Mouse (Mus musculus): ENCODE measurements around the gene Ccdc185. TPM values are rescaled to one million over a fixed set of nuclear protein-coding genes. Genes with fewer than 3 reads are reported as not detected.
A peak's percentile ranks its signal among the peaks of the same experiment; 100 is the strongest.

The Ccdc185 gene
- polyA plus RNA-seq, 1 experiment from 2014 or later: not detected

- Histone ChIP-seq H3K9ac (ENCODE audit: low read length) (no peak overlapping the region), H3K4me3 (ENCODE audit: low read depth, low read length) (no peak overlapping the region), H3K4me2 (replicated peaks; ENCODE audit: low read depth) (no peak overlapping the region), H3K27me3 (ENCODE audit: control insufficient read depth, insufficient read depth, low read length) (no peaks in the 10 kb centered on the region), H3K9me3 (ENCODE audit: control insufficient read depth, low read length) (no peaks in the 10 kb centered on the region), H3K36me3 (ENCODE audit: control insufficient read depth, insufficient read depth, low read length) (no peaks in the 10 kb centered on the region), H3K27ac (replicated peaks) (no peak overlapping the region), H3K4me1 (replicated peaks; ENCODE audit: control insufficient read depth, insufficient read depth) (no peaks in the 10 kb centered on the region)
- DNase-seq (ENCODE audit: low spot score) (no peak), ATAC-seq (ENCODE audit: low FRiP score, low TSS enrichment) (no peak)
- TF ChIP-seq CTCF (IDR thresholded peaks at IDR 0.05; ENCODE audit: low read depth) (no peak), EP300 (optimal IDR thresholded peaks at IDR 0.05) (no peak)
- WGBS: 64% methylated on average over 10 of the region's 10 CpGs
Measured at GRCm38 (mm10) chr1:182776749-182777410, 27.9 kb upstream of the Ccdc185 start.

GRCm38 (mm10) chr1:182775576-182775975, 26.6 kb upstream of the Ccdc185 start:
- WGBS: 88% methylated on average over 7 of the region's 7 CpGs
- Histone ChIP-seq H3K4me3 (ENCODE audit: low read depth, low read length) (no peak overlapping the region), H3K36me3 (ENCODE audit: control insufficient read depth, insufficient read depth, low read length) (no peaks in the 10 kb centered on the region), H3K9ac (ENCODE audit: low read length) (no peak overlapping the region), H3K27me3 (ENCODE audit: control insufficient read depth, insufficient read depth, low read length) (no peaks in the 10 kb centered on the region), H3K4me2 (replicated peaks; ENCODE audit: low read depth) (no peak overlapping the region), H3K4me1 (replicated peaks; ENCODE audit: control insufficient read depth, insufficient read depth) (no peaks in the 10 kb centered on the region), H3K27ac (replicated peaks) (no peak overlapping the region), H3K9me3 (ENCODE audit: control insufficient read depth, low read length) (no peaks in the 10 kb centered on the region)
- DNase-seq (ENCODE audit: low spot score): no peak
- TF ChIP-seq CTCF (IDR thresholded peaks at IDR 0.05; ENCODE audit: low read depth) (no peak), EP300 (optimal IDR thresholded peaks at IDR 0.05) (no peak)
- ATAC-seq (ENCODE audit: low FRiP score, low TSS enrichment): no peak

GRCm38 (mm10) chr1:182764541-182765281, 15.7 kb upstream of the Ccdc185 start:
- Histone ChIP-seq H3K4me3 (ENCODE audit: low read depth, low read length) (peak overlapping the region; percentile 66), H3K27ac (replicated peaks) (no peak overlapping the region), H3K4me2 (replicated peaks; ENCODE audit: low read depth) (peak overlapping the region; percentile 96), H3K9me3 (ENCODE audit: control insufficient read depth, low read length) (no peaks in the 10 kb centered on the region), H3K36me3 (ENCODE audit: control insufficient read depth, insufficient read depth, low read length) (no peaks in the 10 kb centered on the region), H3K4me1 (replicated peaks; ENCODE audit: control insufficient read depth, insufficient read depth) (no peaks in the 10 kb centered on the region), H3K9ac (ENCODE audit: low read length) (peak overlapping the region; percentile 61), H3K27me3 (ENCODE audit: control insufficient read depth, insufficient read depth, low read length) (no peaks in the 10 kb centered on the region)
- WGBS: 6% methylated on average over 27 of the region's 27 CpGs
- ATAC-seq (ENCODE audit: low FRiP score, low TSS enrichment): peak; percentile 49
- DNase-seq (ENCODE audit: low spot score): peak; percentile 35
- TF ChIP-seq CTCF (IDR thresholded peaks at IDR 0.05; ENCODE audit: low read depth): no peak
- no peak for TF ChIP-seq EP300 (optimal IDR thresholded peaks at IDR 0.05)

GRCm38 (mm10) chr1:182763716-182764461, 14.9 kb upstream of the Ccdc185 start, which contains the start of gene Susd4:
TSS of gene Susd4 (plus strand) at chr1:182763860.
- Histone ChIP-seq H3K4me3 (ENCODE audit: low read depth, low read length) (peak within 1 kb of the TSS; percentile 66), H3K4me1 (replicated peaks; ENCODE audit: control insufficient read depth, insufficient read depth) (no peaks in the 10 kb centered on the region), H3K27me3 (ENCODE audit: control insufficient read depth, insufficient read depth, low read length) (no peaks in the 10 kb centered on the region), H3K36me3 (ENCODE audit: control insufficient read depth, insufficient read depth, low read length) (no peaks in the 10 kb centered on the region), H3K27ac (replicated peaks) (no peak within 1 kb of the TSS), H3K4me2 (replicated peaks; ENCODE audit: low read depth) (peak within 1 kb of the TSS; percentile 96), H3K9me3 (ENCODE audit: control insufficient read depth, low read length) (no peaks in the 10 kb centered on the region), H3K9ac (ENCODE audit: low read length) (peak within 1 kb of the TSS; percentile 61)
- TF ChIP-seq CTCF (IDR thresholded peaks at IDR 0.05; ENCODE audit: low read depth) (peak; percentile 39), EP300 (optimal IDR thresholded peaks at IDR 0.05) (no peak)
- under 1% methylated on average over 61 of the region's 95 CpGs for WGBS
- ATAC-seq (ENCODE audit: low FRiP score, low TSS enrichment) (peak; percentile 88), DNase-seq (ENCODE audit: low spot score) (peak; percentile 78)

- Histone ChIP-seq H3K4me2 (replicated peaks; ENCODE audit: low read depth) (peak overlapping the region; percentile 96), H3K27me3 (ENCODE audit: control insufficient read depth, insufficient read depth, low read length) (no peaks in the 10 kb centered on the region), H3K27ac (replicated peaks) (no peak overlapping the region), H3K9me3 (ENCODE audit: control insufficient read depth, low read length) (no peaks in the 10 kb centered on the region), H3K4me1 (replicated peaks; ENCODE audit: control insufficient read depth, insufficient read depth) (no peaks in the 10 kb centered on the region), H3K4me3 (ENCODE audit: low read depth, low read length) (peak overlapping the region; percentile 66), H3K9ac (ENCODE audit: low read length) (no peak overlapping the region; the same call in 1 of the 2 replicates), H3K36me3 (ENCODE audit: control insufficient read depth, insufficient read depth, low read length) (no peaks in the 10 kb centered on the region)
- ATAC-seq (ENCODE audit: low FRiP score, low TSS enrichment) (no peak), DNase-seq (ENCODE audit: low spot score) (peak; percentile 20)
- no peak for TF ChIP-seq EP300 (optimal IDR thresholded peaks at IDR 0.05)
- no peak for TF ChIP-seq CTCF (IDR thresholded peaks at IDR 0.05; ENCODE audit: low read depth)
- WGBS: 17% methylated on average over 17 of the region's 17 CpGs
Measured at GRCm38 (mm10) chr1:182763191-182763715, 14.3 kb upstream of the Ccdc185 start.
